Mouse (Mus musculus) kidney, adult 2 months (tissue): ENCODE data around the gene Fam124a.

Source experiments
- CTCF ChIP-seq: fragments of 200-500 bp; conservative IDR thresholded peaks from 2 replicates; pipeline ENCODE4 v1.5.1; 2011; ENCODE audit warnings: low read depth, mild to moderate bottlenecking, control low read depth, low read length, moderate library complexity, mixed read lengths; ENCODE audit not compliant: insufficient read depth, insufficient read length
- POLR2A ChIP-seq: fragments of 200-500 bp; IDR thresholded peaks from one replicate; pipeline ENCODE4 v1.6.1; 2011; ENCODE audit warnings: low read depth, low read length, control low read depth

GRCm38 (mm10) chr14:62536127-62536526, 19.4 kb upstream of the Fam124a start:
- TF ChIP-seq CTCF (no peak), POLR2A (no peak)
